Mouse (Mus musculus) liver, embryonic 14.5 days (tissue): Measurements from ENCODE around the gene Pax8.

Source experiments
- CTCF ChIP-seq: IDR thresholded peaks from 2 replicates; pipeline ENCODE4 v1.5.1; 2016; ENCODE audit warnings: antibody characterized with exemption, low read depth, control low read depth
- EP300 ChIP-seq: IDR thresholded peaks from 2 replicates; pipeline ENCODE4 v1.6.1; 2016; ENCODE audit warnings: antibody characterized with exemption, low read depth

DNA sequence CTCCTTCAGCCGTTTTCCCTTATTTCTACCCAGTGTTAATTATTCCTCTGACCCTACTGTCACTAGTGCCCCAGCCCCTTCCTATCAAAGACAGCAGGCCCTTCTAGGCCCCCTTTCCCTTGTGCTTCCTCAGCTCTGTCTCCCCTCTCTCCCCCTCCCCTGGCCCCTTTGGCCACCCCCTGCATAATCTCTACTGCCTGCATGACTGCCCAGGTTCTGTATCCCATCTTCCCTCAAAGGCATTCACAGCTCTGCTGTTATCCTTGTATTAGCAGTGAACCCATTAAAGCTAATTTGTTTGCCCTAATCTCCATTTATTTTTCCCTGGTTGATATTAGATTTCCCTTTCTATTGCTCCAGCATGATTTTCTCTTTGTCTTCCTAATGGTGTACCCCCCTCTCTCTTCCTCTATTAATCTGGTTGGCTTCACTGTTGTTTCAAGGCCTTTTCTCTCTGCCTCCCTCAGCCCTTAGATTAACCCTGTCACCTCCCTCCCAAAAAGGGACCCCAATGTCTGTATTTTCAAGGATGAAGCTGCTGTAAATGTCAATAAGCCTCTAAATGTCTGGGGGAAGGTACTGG is 20.9 kb downstream of the Pax8 start:
- TF ChIP-seq CTCF (no peak), EP300 (no peak)
